Mouse (Mus musculus) embryonic facial prominence, embryonic 11.5 days (tissue): ENCODE measurements at regions not wholly inside any gene's neighbourhood (a gene's known extent, or its start where the extent isn't known, plus 50 kb on each side); places are given as distances from the start of the nearest gene placed in this dataset.
"Not testable (repeated sequence)": the region's sequence is repeated elsewhere in the genome, so short reads cannot be mapped to it uniquely, and the experiment has no call there.

Source experiments
- ATAC-seq: fragments of 200-750 bp; cut with Nextera tagmentation; replicated peaks from 2 replicates; pipeline ENCODE4 v1.8.0; 2017; ENCODE audit warnings: low read depth; ENCODE audit not compliant: insufficient number of reproducible peaks, low FRiP score, low TSS enrichment
- DNase-seq: peaks from one replicate; pipeline ENCODE4 v3.0.0-alpha.2; 2015; ENCODE audit warnings: low spot score
- H3K27ac ChIP-seq: fragments of 300-500 bp; sonication (generic); replicated peaks from 2 replicates; pipeline ENCODE4 v1.5.1; 2014; ENCODE audit warnings: mild to moderate bottlenecking, low read depth, low read length, control low read depth
- H3K27me3 ChIP-seq: fragments of 300-500 bp; sonication (generic); 2 replicates; pipeline ENCODE4 v1.6.1; 2014; ENCODE audit warnings: mild to moderate bottlenecking, low read length, moderate library complexity, mixed read lengths; ENCODE audit not compliant: control insufficient read depth, insufficient read depth
- H3K36me3 ChIP-seq: fragments of 300-500 bp; sonication (generic); replicated peaks from 2 replicates; pipeline ENCODE4 v1.6.1; 2014; ENCODE audit warnings: low read depth, mild to moderate bottlenecking, low read length, moderate library complexity, mixed read lengths; ENCODE audit not compliant: control insufficient read depth, insufficient read depth
- H3K4me1 ChIP-seq: fragments of 300-500 bp; sonication (generic); 2 replicates; pipeline ENCODE4 v1.6.1; 2014; ENCODE audit warnings: low read length, mixed read lengths; ENCODE audit not compliant: control insufficient read depth, insufficient read depth
- H3K4me2 ChIP-seq: fragments of 300-500 bp; sonication (generic); 2 replicates; pipeline ENCODE4 v1.6.1; 2014; ENCODE audit warnings: low read depth, mild to moderate bottlenecking, control low read depth, low read length, moderate library complexity
- H3K4me3 ChIP-seq: fragments of 300-500 bp; sonication (generic); 2 replicates; pipeline ENCODE4 v1.5.1; 2014; ENCODE audit warnings: low read depth, low read length, control low read depth
- H3K9ac ChIP-seq: fragments of 300-500 bp; sonication (generic); replicated peaks from 2 replicates; pipeline ENCODE4 v1.6.1; 2014; ENCODE audit warnings: mild to moderate bottlenecking, control low read depth, low read length
- H3K9me3 ChIP-seq: fragments of 300-500 bp; sonication (generic); replicated peaks from 2 replicates; pipeline ENCODE4 v1.6.1; 2016; ENCODE audit warnings: mild to moderate bottlenecking, low read length, inconsistent platforms, mixed read lengths; ENCODE audit not compliant: control insufficient read depth
- WGBS: fragments of 180-500 bp; shearing (Covaris S2); extraction: QIAGEN DNeasy Blood & Tissue Kit; methylation state at CpG from one replicate; pipeline ENCODE4 v1.1.7; 2014; 5-methylcytosine and 5-hydroxymethylcytosine counted together

DNA sequence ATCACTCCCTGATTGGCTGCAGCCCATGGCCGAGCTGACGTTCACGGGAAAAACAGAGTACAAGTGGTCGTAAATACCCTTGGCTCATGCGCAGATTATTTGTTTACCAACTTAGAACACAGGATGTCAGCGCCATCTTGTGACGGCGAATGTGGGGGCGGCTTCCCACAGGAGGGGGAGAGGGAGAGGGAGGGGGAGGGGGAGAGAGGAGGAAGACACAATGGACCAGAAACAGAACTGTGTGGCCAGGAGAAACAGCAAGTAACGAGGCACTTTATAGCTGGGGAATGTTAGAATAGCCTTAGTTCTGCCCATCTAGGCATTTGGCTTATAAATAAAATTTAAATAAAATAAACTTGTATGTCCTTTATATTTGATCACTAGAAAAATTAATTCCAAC lies 240.7 kb upstream of the Podxl start:
- not testable (repeated sequence) for H3K36me3 ChIP-seq, DNase-seq
- 53% methylated on average over 5 of the region's 10 CpGs for WGBS

GRCm38 (mm10) chr6:31803222-31803621 lies 239.4 kb upstream of the Podxl start:
- DNase-seq, H3K4me3 ChIP-seq, ATAC-seq, H3K36me3 ChIP-seq, H3K9me3 ChIP-seq, H3K4me1 ChIP-seq, H3K27ac ChIP-seq, H3K27me3 ChIP-seq, H3K9ac ChIP-seq, H3K4me2 ChIP-seq: not testable (repeated sequence)
- WGBS, result 80% methylated on average over 11 of the region's 24 CpGs

More for the DNA sequence above, 240.7 kb upstream of the Podxl start:
- not testable (repeated sequence) for H3K9ac ChIP-seq, H3K4me2 ChIP-seq, H3K9me3 ChIP-seq, ATAC-seq, H3K4me3 ChIP-seq, H3K27ac ChIP-seq, H3K27me3 ChIP-seq, H3K4me1 ChIP-seq

DNA sequence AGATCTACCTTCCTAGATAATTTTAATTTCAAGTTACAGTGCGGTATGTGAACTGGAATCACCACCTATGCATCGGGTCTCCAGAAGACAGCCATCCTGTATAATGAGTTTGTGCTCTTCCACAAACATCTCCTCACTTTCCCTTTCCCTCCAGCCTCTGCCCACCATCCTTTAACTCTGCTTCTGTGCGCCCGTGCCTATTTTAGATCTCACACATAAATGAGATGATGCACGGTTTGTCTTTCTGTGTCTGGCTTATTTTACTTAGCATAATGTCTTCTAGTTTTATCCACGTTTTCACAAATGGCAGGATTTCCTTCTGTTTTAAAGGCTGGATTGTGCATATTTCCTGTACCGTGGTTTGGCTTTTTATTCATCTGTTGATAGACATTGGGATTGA lies 227.8 kb upstream of the Podxl start:
- DNase-seq (no peak), ATAC-seq (no peak)
- Histone ChIP-seq H3K27ac (no peak overlapping the region), H3K36me3 (no peaks in the 10 kb centered on the region), H3K4me2 (no peak overlapping the region), H3K27me3 (no peaks in the 10 kb centered on the region), H3K9ac (no peak overlapping the region), H3K4me3 (no peak overlapping the region), H3K9me3 (no peaks in the 10 kb centered on the region), H3K4me1 (no peaks in the 10 kb centered on the region)
- 82% methylated on average over 7 of the region's 7 CpGs for WGBS

DNA sequence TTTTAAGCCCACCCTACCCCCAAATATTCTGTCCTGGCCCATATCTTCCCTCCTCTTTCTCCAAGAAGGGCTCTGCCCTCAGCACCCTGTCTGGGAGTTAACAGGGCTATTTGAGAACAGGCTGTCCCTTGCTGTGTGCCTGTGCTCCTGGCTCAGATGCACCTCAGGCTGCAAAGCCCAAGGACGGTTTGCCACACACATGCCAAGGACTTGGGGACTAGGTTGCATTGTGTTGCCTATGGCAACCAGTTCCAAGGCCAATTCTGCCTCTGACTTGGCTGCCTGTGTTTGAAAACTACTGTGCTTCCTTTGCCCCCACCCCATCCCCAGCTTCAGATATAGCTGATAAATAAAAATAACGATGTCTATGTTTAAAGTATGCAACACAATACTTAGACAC lies 227.1 kb upstream of the Podxl start:
- Histone ChIP-seq H3K36me3 (no peaks in the 10 kb centered on the region), H3K27ac (no peak overlapping the region), H3K9ac (no peak overlapping the region), H3K9me3 (no peaks in the 10 kb centered on the region), H3K4me2 (no peak overlapping the region), H3K4me3 (no peak overlapping the region), H3K4me1 (no peaks in the 10 kb centered on the region), H3K27me3 (no peaks in the 10 kb centered on the region)
- DNase-seq, result no peak
- no peak for ATAC-seq
- WGBS, result 74% methylated on average over 2 of the region's 2 CpGs

GRCm38 (mm10) chr6:31776841-31777240 lies 213.1 kb upstream of the Podxl start:
- no peak overlapping the region for H3K9ac ChIP-seq
- no peak overlapping the region for H3K27ac ChIP-seq
- no peak for ATAC-seq
- no peak overlapping the region for H3K4me3 ChIP-seq
- no peak overlapping the region for H3K4me2 ChIP-seq
- H3K36me3 ChIP-seq, result no peaks in the 10 kb centered on the region
- no peak for DNase-seq
- no peaks in the 10 kb centered on the region for H3K9me3 ChIP-seq
- 62% methylated on average over 3 of the region's 3 CpGs for WGBS
- H3K27me3 ChIP-seq, result no peaks in the 10 kb centered on the region
- H3K4me1 ChIP-seq, result no peaks in the 10 kb centered on the region

- DNase-seq (no peak), ATAC-seq (no peak)
- Histone ChIP-seq H3K4me3 (no peak overlapping the region), H3K9ac (no peak overlapping the region), H3K4me1 (no peaks in the 10 kb centered on the region), H3K4me2 (no peak overlapping the region), H3K36me3 (no peaks in the 10 kb centered on the region), H3K27me3 (no peaks in the 10 kb centered on the region), H3K9me3 (no peaks in the 10 kb centered on the region), H3K27ac (no peak overlapping the region)
- 88% methylated on average over 2 of the region's 2 CpGs for WGBS
Observed at GRCm38 (mm10) chr6:31771916-31772315, 208.1 kb upstream of the Podxl start.

DNA sequence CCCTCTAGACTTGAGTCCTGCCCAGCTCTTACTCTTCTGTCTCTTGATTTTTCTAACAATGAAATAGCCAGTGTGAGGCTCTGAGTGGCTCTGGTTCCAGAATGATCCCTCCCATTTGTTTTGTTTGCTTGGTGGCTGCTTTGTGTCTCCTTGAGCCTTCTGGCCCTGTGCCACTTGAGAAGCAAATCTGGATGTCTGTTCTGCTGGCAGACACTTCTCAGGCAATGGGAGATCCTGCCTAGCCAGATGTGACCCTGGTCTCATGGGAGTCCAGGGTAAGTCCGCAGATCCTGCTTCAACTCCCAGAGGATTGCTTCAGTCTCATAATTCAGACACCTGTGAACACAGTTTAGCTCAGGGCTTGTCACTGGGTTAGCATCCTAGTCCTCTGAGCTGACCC lies 181.8 kb upstream of the Podxl start:
- H3K4me2 ChIP-seq, result no peak overlapping the region
- H3K4me1 ChIP-seq, result no peaks in the 10 kb centered on the region
- no peak overlapping the region for H3K27ac ChIP-seq
- no peak overlapping the region for H3K4me3 ChIP-seq
- H3K9me3 ChIP-seq, result no peaks in the 10 kb centered on the region
- 71% methylated on average over 1 of the region's 1 CpGs for WGBS
- H3K27me3 ChIP-seq, result no peaks in the 10 kb centered on the region
- H3K36me3 ChIP-seq, result no peaks in the 10 kb centered on the region
- H3K9ac ChIP-seq, result no peak overlapping the region
- ATAC-seq (no peak), DNase-seq (no peak)

- WGBS, result 85% methylated on average over 4 of the region's 4 CpGs
- ATAC-seq (no peak), DNase-seq (no peak)
- H3K4me3 ChIP-seq, result no peak overlapping the region
- no peak overlapping the region for H3K4me2 ChIP-seq
- H3K36me3 ChIP-seq, result no peaks in the 10 kb centered on the region
- H3K9ac ChIP-seq, result no peak overlapping the region
- no peak overlapping the region for H3K27ac ChIP-seq
- no peaks in the 10 kb centered on the region for H3K4me1 ChIP-seq
- no peaks in the 10 kb centered on the region for H3K9me3 ChIP-seq
- H3K27me3 ChIP-seq, result no peaks in the 10 kb centered on the region
Observed at GRCm38 (mm10) chr6:31731391-31731790, 167.6 kb upstream of the Podxl start.
